Mouse (Mus musculus) B cell, adult (primary cell): ENCODE data around the gene Olfr1357. TPM values are rescaled to one million over a fixed set of nuclear protein-coding genes. Genes with fewer than 3 reads are reported as not detected.

ENCODE experiments used
- total RNA-seq: library from RNA; stranded (reverse); gene quantifications from 4 replicates; pipeline ENCODE4 v1.2.4, GENCODE M21; 2023; ENCODE audit not compliant: inconsistent age

Olfr1357 gene
- not detected in 4 replicates for total RNA-seq

GRCm38 (mm10) chr10:78617974-78618373, at the start of gene Olfr1357:
Gene Olfr1357 (minus strand): TSS chr10:78618074.

GRCm38 (mm10) chr10:78591406-78592328, 26.2 kb downstream of the Olfr1357 start, which contains the start of gene Syde1:
Gene Syde1 (minus strand): TSS chr10:78591964.

GRCm38 (mm10) chr10:78574250-78575104, 43.4 kb downstream of the Olfr1357 start, which contains the start of gene Ilvbl:
Gene Ilvbl (plus strand): TSS chr10:78574346.

Other genes starting within 250 kb of the Olfr1357 start
- 374 to 401 TPM (median 380 TPM) in 4 replicates for gene Rrp1, start 205.0 kb downstream of the Olfr1357 start, total RNA-seq
- 44.6 to 66.1 TPM (median 53.9 TPM) in 4 replicates for gene Cstb, start 192.4 kb downstream of the Olfr1357 start, total RNA-seq
- gene Pdxk, start 153.1 kb downstream of the Olfr1357 start, total RNA-seq: 50.8 to 55.7 TPM (median 54.4 TPM) in 4 replicates
- not detected in 4 replicates for gene Olfr1358, start 100.6 kb downstream of the Olfr1357 start, total RNA-seq
- gene Ilvbl, start 43.7 kb downstream of the Olfr1357 start, total RNA-seq: 80.9 to 100 TPM (median 93.1 TPM) in 4 replicates
- 0.75 to 1.00 TPM (median 0.85 TPM) in 4 replicates for gene Syde1, start 26.1 kb downstream of the Olfr1357 start, total RNA-seq
- not detected in 4 replicates for gene Casp14, start 100.2 kb upstream of the Olfr1357 start, total RNA-seq
- not detected in 4 replicates for gene Ccdc105, start 135.0 kb upstream of the Olfr1357 start, total RNA-seq
- not detected in 4 replicates for gene Slc1a6, start 162.4 kb upstream of the Olfr1357 start, total RNA-seq
- not detected in 4 replicates for gene Olfr1356, start 234.1 kb upstream of the Olfr1357 start, total RNA-seq